Mouse (Mus musculus) embryonic facial prominence, embryonic 13.5 days (tissue): Measurements from ENCODE around the gene Cdca4. TPM values are rescaled to one million over a fixed set of nuclear protein-coding genes. Genes with fewer than 3 reads are reported as not detected.

Experiments used
- ATAC-seq: fragments of 200-750 bp; cut with Nextera tagmentation; 2 replicates; pipeline ENCODE4 v1.8.0; 2017; ENCODE audit warnings: low read depth; ENCODE audit not compliant: insufficient number of reproducible peaks, insufficient read depth, low FRiP score, low TSS enrichment
- H3K27ac ChIP-seq: fragments of 300-500 bp; sonication (generic); 2 replicates; pipeline ENCODE4 v1.5.1; 2015; ENCODE audit warnings: moderate library complexity, mild to moderate bottlenecking, inconsistent platforms
- H3K27me3 ChIP-seq: fragments of 300-500 bp; sonication (generic); 2 replicates; pipeline ENCODE4 v1.6.1; 2015; ENCODE audit warnings: mild to moderate bottlenecking, inconsistent platforms
- H3K36me3 ChIP-seq: fragments of 300-500 bp; sonication (generic); 2 replicates; pipeline ENCODE4 v1.6.1; 2015; ENCODE audit warnings: mild to moderate bottlenecking, inconsistent platforms
- H3K4me1 ChIP-seq: fragments of 300-500 bp; sonication (generic); 2 replicates; pipeline ENCODE4 v1.6.1; 2015; ENCODE audit warnings: inconsistent platforms
- H3K4me2 ChIP-seq: fragments of 300-500 bp; sonication (generic); 2 replicates; pipeline ENCODE4 v1.6.1; 2015; ENCODE audit warnings: moderate library complexity, mild to moderate bottlenecking, inconsistent platforms
- H3K4me3 ChIP-seq: fragments of 300-500 bp; sonication (generic); 2 replicates; pipeline ENCODE4 v1.5.1; 2015; ENCODE audit warnings: mild to moderate bottlenecking, inconsistent platforms
- H3K9ac ChIP-seq: fragments of 300-500 bp; sonication (generic); 2 replicates; pipeline ENCODE4 v1.6.1; 2015; ENCODE audit warnings: mild to moderate bottlenecking, inconsistent platforms
- H3K9me3 ChIP-seq: fragments of 300-500 bp; sonication (generic); 2 replicates; pipeline ENCODE4 v1.6.1; 2016; ENCODE audit warnings: inconsistent platforms
- WGBS: fragments of 180-500 bp; shearing (Covaris S2); methylation state at CpG from one replicate; pipeline ENCODE4 v1.1.7; 2015; ENCODE audit warnings: mixed read lengths; 5-methylcytosine and 5-hydroxymethylcytosine counted together
- polyA plus RNA-seq: library from polyadenylated mRNA; unstranded; fragments of >200 nt; fragmentation: Nextera tagmentation; extraction: Ambion mirVana; gene quantifications from 2 replicates; pipeline ENCODE4 v1.2.1, GENCODE M21; 2015

Gene Cdca4
- 139 and 147 TPM in 2 replicates for polyA plus RNA-seq

DNA sequence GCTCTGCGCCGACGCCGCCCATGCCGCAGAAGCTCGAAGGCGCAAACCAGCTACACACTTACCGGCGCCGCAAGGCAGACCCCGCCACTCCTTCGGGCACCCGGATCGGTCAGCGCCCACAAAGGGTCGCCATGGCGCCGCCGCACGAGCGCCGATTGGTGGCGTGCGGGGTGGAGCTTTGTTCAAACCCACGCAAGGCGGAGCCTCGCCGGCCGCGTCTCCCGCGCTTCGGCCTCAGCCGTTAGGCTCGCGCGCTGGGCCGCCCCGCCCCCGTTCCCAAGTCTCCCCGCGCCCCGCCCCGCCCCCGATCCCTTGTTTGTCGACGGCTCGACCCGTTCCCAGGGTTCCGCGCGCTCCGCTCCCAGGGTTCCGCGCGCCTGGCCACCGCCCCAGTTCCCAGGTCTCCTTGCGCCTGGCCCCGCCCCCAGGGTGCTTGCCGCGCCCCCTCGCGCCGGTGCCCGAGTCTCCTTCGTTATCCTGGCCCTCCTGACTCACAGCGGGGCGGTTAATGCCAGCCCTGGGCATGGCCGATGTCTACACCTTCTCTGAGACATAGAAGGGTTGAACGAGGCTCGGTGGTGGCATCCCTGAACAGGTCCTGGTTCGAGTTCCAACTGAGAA, at the start of gene Cdca4:
Gene Cdca4 (minus strand): TSS at position 180 of the 621 bp plus-strand sequence.
- Histone ChIP-seq H3K27ac (peak within 1 kb of the TSS; percentile 92), H3K9me3 (no peaks in the 10 kb centered on the region), H3K36me3 (peaks cover 45% of the 10 kb centered on the region), H3K4me1 (peaks cover 45% of the 10 kb centered on the region), H3K27me3 (no peaks in the 10 kb centered on the region), H3K9ac (peak within 1 kb of the TSS; percentile 98), H3K4me2 (peak within 1 kb of the TSS; percentile 72), H3K4me3 (peak within 1 kb of the TSS; percentile 93)
- under 1% methylated on average over 72 of the region's 72 CpGs for WGBS
- peak; percentile 96 for ATAC-seq

DNA sequence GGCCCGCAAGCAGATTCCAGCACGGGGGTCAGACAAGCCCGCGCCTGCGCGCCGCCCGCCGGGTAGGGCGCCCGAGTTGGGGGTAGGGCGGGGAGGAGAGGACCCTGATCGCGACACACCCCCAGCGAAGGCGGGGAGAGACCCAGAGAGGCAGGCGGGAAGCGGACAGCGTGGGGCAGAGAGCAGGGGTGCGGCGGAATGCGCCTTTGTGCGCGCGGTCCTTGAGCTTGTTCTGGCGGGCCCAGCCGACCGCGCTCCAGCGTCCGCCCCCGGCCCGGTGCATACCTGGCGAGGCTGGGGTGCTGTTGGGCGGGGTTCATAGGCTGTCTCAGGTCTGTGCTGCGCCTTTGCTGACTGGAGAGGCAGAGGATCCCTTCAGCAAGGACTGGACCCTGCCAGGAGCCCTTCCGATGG, 48.4 kb upstream of the Cdca4 start:
- Histone ChIP-seq H3K36me3 (no peaks in the 10 kb centered on the region), H3K27me3 (peaks cover 77% of the 10 kb centered on the region), H3K9ac (peak overlapping the region; percentile 70), H3K4me2 (peak overlapping the region; percentile 82), H3K4me3 (peak overlapping the region; percentile 45), H3K27ac (peak overlapping the region; percentile 64), H3K4me1 (peaks cover 39% of the 10 kb centered on the region), H3K9me3 (no peaks in the 10 kb centered on the region)
- peak; percentile 44 for ATAC-seq
- 1% methylated on average over 36 of the region's 37 CpGs for WGBS

DNA sequence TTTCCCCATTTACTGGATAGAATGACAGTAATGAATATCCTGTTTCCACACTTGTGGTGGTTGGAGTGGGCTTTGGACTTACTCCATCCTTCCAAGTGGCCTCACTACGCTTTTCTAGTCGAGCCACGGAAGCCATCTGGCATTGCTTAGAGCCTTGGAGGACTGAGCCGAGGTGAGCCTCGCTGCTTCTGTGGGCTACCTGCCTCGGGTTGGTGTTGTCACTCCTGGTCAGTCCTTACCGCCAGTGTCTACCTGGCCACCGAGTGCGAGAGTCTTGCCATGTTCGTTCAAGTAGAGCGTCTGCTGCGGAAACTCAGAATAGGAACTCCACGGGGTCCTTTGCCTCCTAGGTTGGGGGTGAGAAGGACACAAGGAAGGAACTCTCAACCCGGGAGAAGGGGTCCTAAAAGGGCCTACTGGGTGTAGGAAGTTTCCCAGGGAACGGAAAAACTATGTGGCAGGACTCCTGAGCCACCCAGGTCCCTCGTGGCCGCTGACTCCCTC, 47.9 kb upstream of the Cdca4 start:
- Histone ChIP-seq H3K27ac (0 out of 2 replicates have a peak overlapping the region, but pooled peaks have one; percentile 39), H3K4me1 (peaks cover 39% of the 10 kb centered on the region), H3K4me2 (peak overlapping the region; percentile 82), H3K4me3 (peak overlapping the region; percentile 45), H3K9me3 (no peaks in the 10 kb centered on the region), H3K9ac (peak overlapping the region; percentile 70), H3K36me3 (no peaks in the 10 kb centered on the region), H3K27me3 (peaks cover 82% of the 10 kb centered on the region)
- ATAC-seq: no peak
- WGBS: 4% methylated on average over 17 of the region's 17 CpGs

DNA sequence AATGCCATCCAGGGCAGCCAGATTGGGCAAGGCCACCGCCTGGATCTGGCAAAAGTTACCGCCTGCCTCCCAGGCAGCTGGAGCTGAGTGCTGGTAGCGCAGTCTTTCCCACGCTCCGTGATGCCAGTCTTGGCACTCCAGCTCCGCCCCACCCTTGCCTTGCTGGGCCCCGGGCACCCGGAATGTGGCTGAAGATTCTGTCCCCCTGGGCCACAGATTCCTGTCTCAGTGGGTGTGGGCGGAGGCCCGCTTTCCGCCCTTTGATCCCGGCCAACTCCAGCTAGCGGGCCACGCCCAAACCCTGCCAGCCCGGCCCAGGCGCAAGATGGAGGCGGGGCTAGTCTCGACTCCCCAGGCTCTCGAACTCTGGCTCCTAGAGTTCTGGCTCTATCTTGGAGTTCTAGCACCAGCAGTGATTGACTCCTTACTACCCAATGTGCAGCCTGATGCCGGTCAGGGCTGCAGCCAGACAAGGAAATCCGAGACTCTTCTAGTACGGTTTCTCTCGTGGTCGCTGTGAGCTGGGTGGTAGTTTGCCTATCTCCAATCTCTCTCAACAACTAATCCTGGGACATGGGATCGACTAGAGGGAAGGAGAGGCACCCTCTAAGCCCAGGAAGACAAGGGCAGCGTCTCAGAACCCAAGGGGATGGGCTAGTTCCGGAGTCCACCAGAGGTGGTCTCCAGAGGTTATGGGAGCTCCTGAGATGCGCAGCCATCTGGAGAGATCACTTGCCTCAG, 47.3 kb upstream of the Cdca4 start:
- 3% methylated on average over 28 of the region's 28 CpGs for WGBS
- H3K27me3 ChIP-seq: peaks cover 88% of the 10 kb centered on the region
- H3K27ac ChIP-seq: no peak overlapping the region
- H3K4me1 ChIP-seq: peaks cover 39% of the 10 kb centered on the region
- H3K4me2 ChIP-seq: peak overlapping the region; percentile 82
- H3K9me3 ChIP-seq: no peaks in the 10 kb centered on the region
- H3K36me3 ChIP-seq: no peaks in the 10 kb centered on the region
- H3K9ac ChIP-seq: peak overlapping the region; percentile 32; the same call in 1 of the 2 replicates
- H3K4me3 ChIP-seq: peak overlapping the region; percentile 45
- ATAC-seq: no peak; the same call in 1 of the 2 replicates

DNA sequence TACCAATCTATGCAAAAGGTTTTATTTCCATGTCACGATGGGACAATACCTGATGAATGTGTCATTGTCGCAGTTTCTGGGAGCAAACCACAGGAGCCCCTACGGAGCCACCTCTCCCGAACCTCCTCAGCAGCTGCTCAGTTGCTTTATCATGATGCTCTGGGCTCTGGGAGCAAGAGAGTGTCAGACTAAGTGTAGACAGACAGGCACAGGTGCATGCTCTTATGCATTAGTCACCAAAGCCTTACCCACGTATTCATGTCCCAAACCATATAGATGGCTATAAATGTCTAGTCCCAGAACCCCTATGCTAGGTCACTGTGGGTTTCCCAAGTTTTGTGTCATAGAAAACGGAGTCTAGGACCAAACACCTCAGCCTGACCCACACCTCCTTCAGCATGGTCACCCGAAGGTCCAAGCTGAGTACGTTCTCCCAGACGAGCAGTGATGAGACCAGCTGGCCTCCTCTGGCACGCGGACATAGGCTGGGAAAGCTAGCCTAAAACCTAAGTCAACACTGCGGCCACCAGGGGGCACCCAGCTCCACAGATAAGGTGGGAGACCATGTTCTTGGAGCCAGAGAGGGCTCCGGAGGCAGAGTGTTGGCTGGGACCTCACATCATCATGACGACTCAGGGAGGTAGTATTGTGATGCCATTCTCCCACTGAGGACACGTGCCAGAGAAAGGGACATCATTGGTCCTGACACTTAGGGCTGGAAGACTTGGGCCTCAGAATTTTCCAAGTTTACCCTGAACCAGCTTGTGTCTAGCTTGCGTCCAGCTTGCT, 46.2 kb upstream of the Cdca4 start:
- H3K4me1 ChIP-seq: peaks cover 45% of the 10 kb centered on the region
- no peak overlapping the region for H3K4me3 ChIP-seq
- WGBS: 24% methylated on average over 16 of the region's 16 CpGs
- H3K36me3 ChIP-seq: no peaks in the 10 kb centered on the region
- H3K9ac ChIP-seq: no peak overlapping the region
- no peaks in the 10 kb centered on the region for H3K9me3 ChIP-seq
- ATAC-seq: no peak
- H3K27me3 ChIP-seq: peaks cover 95% of the 10 kb centered on the region
- H3K4me2 ChIP-seq: no peak overlapping the region; the same call in 1 of the 2 replicates
- H3K27ac ChIP-seq: no peak overlapping the region

DNA sequence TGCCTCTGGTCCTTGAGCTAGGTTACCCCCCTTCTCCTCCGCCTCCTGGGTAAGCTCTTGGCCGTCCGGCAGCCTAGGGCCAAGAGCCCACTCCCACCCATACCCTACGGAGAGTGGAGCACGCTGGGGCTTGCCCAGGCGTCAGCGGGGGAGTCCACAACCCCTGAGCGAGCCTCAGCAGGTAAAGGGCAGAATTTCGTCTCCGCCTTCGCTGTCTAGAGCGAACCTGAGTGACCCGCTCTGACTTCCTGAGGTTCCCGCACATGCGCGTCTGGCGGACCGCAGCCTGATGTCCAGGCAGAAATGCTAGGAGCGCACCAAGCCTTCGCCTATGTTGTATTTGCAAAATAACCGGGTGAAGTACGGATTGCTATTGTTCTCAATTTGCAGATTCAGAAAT, 45.0 kb upstream of the Cdca4 start:
- peak overlapping the region; percentile 46 for H3K4me2 ChIP-seq
- 10% methylated on average over 22 of the region's 22 CpGs for WGBS
- no peaks in the 10 kb centered on the region for H3K9me3 ChIP-seq
- no peaks in the 10 kb centered on the region for H3K36me3 ChIP-seq
- peak overlapping the region; percentile 17 for H3K4me3 ChIP-seq
- H3K9ac ChIP-seq: peak overlapping the region; percentile 51
- peaks cover 53% of the 10 kb centered on the region for H3K4me1 ChIP-seq
- H3K27ac ChIP-seq: 0 out of 2 replicates have a peak overlapping the region, but pooled peaks have one; percentile 0
- ATAC-seq: no peak
- H3K27me3 ChIP-seq: peaks cover 89% of the 10 kb centered on the region

DNA sequence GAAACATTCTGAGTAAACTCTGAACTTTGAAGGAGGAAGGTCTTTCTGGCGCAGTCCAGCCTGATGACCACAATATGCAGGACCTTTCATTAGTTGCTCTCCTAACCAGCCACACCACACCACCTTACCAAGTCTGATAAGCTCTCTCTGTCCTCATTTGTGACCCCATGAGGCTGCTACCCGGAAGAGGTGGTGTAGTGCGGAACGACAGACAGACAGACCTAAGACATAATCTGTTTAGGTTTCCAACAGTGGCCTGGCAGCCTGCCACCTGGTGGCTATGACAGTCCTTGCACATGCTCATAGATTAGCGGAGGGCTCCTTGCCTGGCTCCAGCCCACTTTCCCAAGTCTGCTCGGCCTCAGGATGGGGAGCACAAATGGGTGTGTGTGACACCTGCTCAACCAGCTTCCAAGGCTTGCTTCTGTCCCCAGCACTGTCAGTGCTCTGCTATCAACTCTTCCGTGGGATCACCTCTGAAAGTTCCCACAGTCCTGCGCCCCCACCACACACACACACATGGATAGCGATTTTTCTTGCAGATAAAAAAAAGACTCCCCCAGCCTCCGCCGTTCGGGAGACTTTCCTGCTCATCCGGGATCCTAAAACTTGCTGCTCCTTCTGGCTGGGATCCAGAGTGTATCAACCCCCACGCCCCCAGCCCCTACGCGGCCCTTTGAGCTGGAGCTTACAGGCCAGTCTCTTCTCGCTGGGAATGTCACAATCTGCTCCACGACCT, 44.4 kb upstream of the Cdca4 start:
- Histone ChIP-seq H3K4me3 (peak overlapping the region; percentile 17), H3K4me1 (peaks cover 53% of the 10 kb centered on the region)

DNA sequence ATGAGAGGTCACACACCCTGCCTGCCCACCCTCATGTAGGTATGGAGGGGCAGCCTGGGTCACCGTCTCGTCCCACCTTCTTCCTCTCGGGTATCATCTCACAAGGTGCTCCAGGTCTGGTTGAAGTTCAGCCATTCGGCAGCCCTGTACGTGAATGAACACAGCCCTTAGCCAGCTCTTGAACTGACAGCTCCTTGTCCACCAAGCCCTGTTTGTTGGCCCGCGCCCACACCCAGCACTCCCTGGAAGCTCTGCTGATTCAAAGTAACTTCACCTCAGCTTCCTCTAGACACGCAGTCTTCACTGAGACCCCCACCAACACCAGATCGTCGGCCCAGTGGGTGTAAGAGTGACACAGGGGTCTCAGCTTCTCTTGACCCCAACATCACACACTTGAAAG, 43.8 kb upstream of the Cdca4 start:
- Histone ChIP-seq H3K9ac (no peak overlapping the region), H3K27ac (no peak overlapping the region), H3K9me3 (no peaks in the 10 kb centered on the region), H3K4me1 (peaks cover 48% of the 10 kb centered on the region), H3K4me3 (no peak overlapping the region), H3K27me3 (peaks cover 78% of the 10 kb centered on the region), H3K4me2 (no peak overlapping the region), H3K36me3 (no peaks in the 10 kb centered on the region)
- 81% methylated on average over 10 of the region's 10 CpGs for WGBS
- ATAC-seq: no peak

More for the DNA sequence above, 44.4 kb upstream of the Cdca4 start:
- Histone ChIP-seq H3K4me2 (peak overlapping the region; percentile 46), H3K36me3 (no peaks in the 10 kb centered on the region), H3K9ac (peak overlapping the region; percentile 51), H3K9me3 (no peaks in the 10 kb centered on the region), H3K27ac (0 out of 2 replicates have a peak overlapping the region, but pooled peaks have one; percentile 0), H3K27me3 (peaks cover 84% of the 10 kb centered on the region)
- ATAC-seq: no peak
- 17% methylated on average over 18 of the region's 18 CpGs for WGBS

DNA sequence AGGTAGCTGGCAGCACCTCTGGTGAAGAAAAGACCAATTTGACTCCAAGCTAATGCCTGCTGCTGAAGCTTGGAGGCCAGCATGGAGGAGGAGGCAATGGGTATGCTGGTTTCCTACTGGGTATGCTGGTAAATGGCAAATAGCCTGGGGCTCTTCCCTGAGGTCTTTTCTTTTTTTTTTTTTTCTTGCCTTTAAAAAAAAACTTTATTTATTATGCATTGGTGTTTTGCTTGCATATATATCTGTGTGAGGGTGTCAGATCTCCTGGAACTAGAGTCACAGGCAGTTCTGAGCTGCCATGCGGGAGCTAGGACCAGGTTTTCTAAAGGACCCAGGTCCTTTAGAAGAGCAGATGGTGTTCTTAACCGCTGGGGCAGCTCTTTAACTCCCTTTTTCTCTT, 42.0 kb upstream of the Cdca4 start:
- Histone ChIP-seq H3K27me3 (peaks cover 61% of the 10 kb centered on the region), H3K4me1 (peaks cover 37% of the 10 kb centered on the region), H3K27ac (no peak overlapping the region), H3K4me3 (no peak overlapping the region), H3K4me2 (no peak overlapping the region), H3K9me3 (no peaks in the 10 kb centered on the region), H3K9ac (no peak overlapping the region), H3K36me3 (no peaks in the 10 kb centered on the region)
- no peak for ATAC-seq
- 80% methylated on average over 2 of the region's 2 CpGs for WGBS

DNA sequence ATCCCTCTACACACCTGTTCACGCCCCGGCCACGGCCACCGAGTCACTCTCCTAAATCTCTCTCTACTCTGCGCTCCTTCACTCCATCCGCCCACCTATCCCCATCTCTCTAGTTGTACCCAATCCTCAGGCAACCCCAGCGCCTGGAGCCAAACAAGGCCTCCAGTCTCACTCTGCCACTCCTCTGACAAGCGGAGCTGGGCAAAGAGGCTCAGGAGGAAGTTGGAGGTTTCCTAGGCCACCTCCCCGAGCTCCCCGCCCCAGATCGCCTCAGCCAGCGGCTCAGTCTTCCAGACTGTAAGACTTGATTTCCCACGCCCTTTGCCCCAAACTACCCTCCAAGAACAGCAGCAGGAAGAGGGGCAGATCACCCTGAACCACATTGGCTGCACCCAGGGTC, 41.6 kb upstream of the Cdca4 start:
- peaks cover 56% of the 10 kb centered on the region for H3K27me3 ChIP-seq
- 35% methylated on average over 13 of the region's 13 CpGs for WGBS
- no peaks in the 10 kb centered on the region for H3K9me3 ChIP-seq
- H3K9ac ChIP-seq: no peak overlapping the region
- ATAC-seq: no peak
- no peak overlapping the region for H3K27ac ChIP-seq
- H3K4me3 ChIP-seq: no peak overlapping the region
- H3K4me2 ChIP-seq: no peak overlapping the region
- H3K4me1 ChIP-seq: peaks cover 32% of the 10 kb centered on the region
- no peaks in the 10 kb centered on the region for H3K36me3 ChIP-seq
